Mouse (Mus musculus): ENCODE results near the gene Ucp2.

DNA sequence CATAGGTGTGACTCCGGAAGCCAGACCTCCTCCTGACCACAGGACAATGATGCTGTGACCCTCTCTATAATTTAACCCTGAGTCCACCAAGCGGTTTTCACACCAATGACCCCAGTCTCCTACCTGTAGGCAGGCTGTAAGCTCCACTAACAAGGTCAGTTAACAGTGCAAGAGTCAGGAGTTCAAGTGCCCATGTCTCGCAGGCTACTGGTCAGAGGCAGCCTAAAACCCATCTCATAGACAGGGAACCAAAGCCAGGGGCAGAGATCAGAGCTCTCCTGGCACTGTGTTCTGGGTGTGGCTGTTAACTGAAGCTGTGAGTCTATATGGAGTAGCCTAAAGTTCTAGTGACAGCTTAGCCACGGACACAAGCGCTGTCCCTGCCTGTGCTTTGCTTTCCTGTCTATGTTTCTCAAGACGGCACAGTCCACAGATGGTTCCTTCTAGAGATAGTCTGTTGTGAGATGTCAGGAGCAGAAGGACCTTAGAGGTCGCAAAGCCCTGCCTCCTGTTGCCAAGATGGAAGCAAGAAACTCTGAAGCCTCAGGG lies 9.3 kb downstream of the Ucp2 start:
- TF ChIP-seq CTCF (conservative IDR thresholded peaks at IDR 0.05; ENCODE audit: low read length) = no peak
- TF ChIP-seq POU5F1 (IDR thresholded peaks at IDR 0.05; ENCODE audit: borderline replicate concordance, low read length) = no peak
